Mouse (Mus musculus): ENCODE results near the gene Phf12. TPM values are rescaled to one million over a fixed set of nuclear protein-coding genes. Genes with fewer than 3 reads are reported as not detected.

Phf12 gene
- polyA plus RNA-seq, 1 experiment from 2014 or later: 15.5 TPM

DNA sequence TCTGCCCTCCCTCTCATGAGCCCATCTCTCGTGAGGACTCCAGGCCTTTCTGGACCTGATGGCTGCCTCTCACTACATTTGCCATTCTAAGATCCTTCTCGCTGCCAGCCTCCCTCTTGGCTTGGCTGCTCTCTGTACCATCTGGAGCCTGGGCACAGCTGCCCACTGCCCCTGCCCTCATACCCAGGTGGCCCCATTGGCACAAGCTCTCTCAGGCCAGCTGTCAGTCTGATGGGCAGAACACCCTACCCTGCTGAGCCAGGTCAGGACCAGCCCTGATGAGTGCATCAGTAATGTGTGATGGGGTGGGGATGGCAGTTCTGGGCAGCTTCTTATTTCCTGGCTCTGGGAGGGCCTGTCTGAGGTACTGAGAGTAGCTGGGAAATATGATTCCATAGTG lies 24.3 kb upstream of the Phf12 start:
- 77% methylated on average over 2 of the region's 2 CpGs for WGBS
- Histone ChIP-seq H3K4me3 (no peak overlapping the region), H3K27me3 (peaks cover 9% of the 10 kb centered on the region; the same call in 1 of the 2 replicates)

DNA sequence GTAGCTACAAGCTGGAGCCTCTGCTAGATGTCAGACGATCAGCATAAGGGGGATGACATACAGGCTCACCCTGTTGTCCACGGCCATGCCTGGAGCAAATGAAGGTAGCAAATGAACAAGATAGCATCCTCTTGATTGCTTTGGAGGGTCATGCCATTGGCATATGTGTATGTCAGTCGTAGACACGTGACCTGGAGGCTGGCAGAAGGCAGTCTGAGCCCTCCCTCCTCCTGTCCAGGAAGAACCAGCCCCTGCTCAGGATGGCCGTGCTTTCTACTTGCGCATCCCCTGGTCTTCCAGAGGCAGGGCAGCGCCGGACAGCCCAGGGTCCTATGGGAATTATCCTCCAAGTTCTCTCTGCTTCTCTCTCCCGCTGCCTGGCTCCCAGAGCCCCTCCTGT lies 23.6 kb upstream of the Phf12 start:
- WGBS: 44% methylated on average over 9 of the region's 9 CpGs
- H3K27ac ChIP-seq: no peak overlapping the region
- no peak overlapping the region for H3K9ac ChIP-seq
- no peak overlapping the region for H3K4me2 ChIP-seq
- H3K4me1 ChIP-seq: no peaks in the 10 kb centered on the region
- peaks cover 9% of the 10 kb centered on the region; the same call in 1 of the 2 replicates for H3K27me3 ChIP-seq
- no peak for ATAC-seq (ENCODE audit: borderline replicate concordance, extremely low read depth, low FRiP score, low TSS enrichment)
- H3K9me3 ChIP-seq: no peaks in the 10 kb centered on the region
- H3K4me3 ChIP-seq: no peak overlapping the region
- no peaks in the 10 kb centered on the region for H3K36me3 ChIP-seq

More for the DNA sequence above, 24.3 kb upstream of the Phf12 start:
- H3K4me2 ChIP-seq: no peak overlapping the region
- no peaks in the 10 kb centered on the region for H3K36me3 ChIP-seq
- no peak overlapping the region for H3K27ac ChIP-seq
- no peak for ATAC-seq (ENCODE audit: borderline replicate concordance, extremely low read depth, low FRiP score, low TSS enrichment)
- no peaks in the 10 kb centered on the region for H3K9me3 ChIP-seq
- no peaks in the 10 kb centered on the region for H3K4me1 ChIP-seq
- H3K9ac ChIP-seq: no peak overlapping the region

DNA sequence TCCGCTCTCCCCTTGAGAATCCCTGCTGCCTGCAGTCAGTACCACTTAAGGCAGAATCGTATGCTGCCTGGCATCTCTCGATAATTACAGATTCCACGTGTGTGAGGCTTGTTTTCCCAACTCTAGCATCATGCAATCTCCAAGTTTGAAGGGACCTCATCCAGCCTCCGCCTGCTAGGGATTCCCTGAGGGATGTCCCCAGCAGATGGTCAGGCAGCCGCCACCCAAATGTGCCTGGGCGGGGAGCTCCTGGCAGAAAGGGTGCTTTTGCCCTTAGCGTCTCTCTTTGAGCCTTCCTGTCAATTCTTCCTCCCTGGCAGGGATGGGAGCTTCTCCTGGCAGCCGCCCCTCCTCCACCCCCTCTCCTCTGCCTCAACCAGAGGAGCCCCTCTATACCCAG lies 22.4 kb upstream of the Phf12 start:
- H3K9me3 ChIP-seq: no peaks in the 10 kb centered on the region

GRCm38 (mm10) chr11:77960898-77961297 lies 21.7 kb upstream of the Phf12 start:
- H3K9me3 ChIP-seq: no peaks in the 10 kb centered on the region
- no peak for ATAC-seq (ENCODE audit: borderline replicate concordance, extremely low read depth, low FRiP score, low TSS enrichment)

More for the DNA sequence above, 22.4 kb upstream of the Phf12 start:
- Histone ChIP-seq H3K27ac (no peak overlapping the region), H3K27me3 (peaks cover 9% of the 10 kb centered on the region), H3K36me3 (no peaks in the 10 kb centered on the region), H3K4me2 (no peak overlapping the region), H3K4me1 (peaks cover 5% of the 10 kb centered on the region; the same call in 1 of the 2 replicates), H3K9ac (no peak overlapping the region), H3K4me3 (no peak overlapping the region)
- no peak for ATAC-seq (ENCODE audit: borderline replicate concordance, extremely low read depth, low FRiP score, low TSS enrichment)
- 53% methylated on average over 9 of the region's 9 CpGs for WGBS

GRCm38 (mm10) chr11:77962946-77963345 lies 19.6 kb upstream of the Phf12 start:
- Histone ChIP-seq H3K4me2 (no peak overlapping the region), H3K4me3 (no peak overlapping the region), H3K27ac (no peak overlapping the region), H3K4me1 (peaks cover 5% of the 10 kb centered on the region; the same call in 1 of the 2 replicates), H3K36me3 (no peaks in the 10 kb centered on the region), H3K9me3 (no peaks in the 10 kb centered on the region), H3K9ac (no peak overlapping the region), H3K27me3 (peaks cover 9% of the 10 kb centered on the region)
- no peak for ATAC-seq (ENCODE audit: borderline replicate concordance, extremely low read depth, low FRiP score, low TSS enrichment)
- WGBS: 79% methylated on average over 10 of the region's 10 CpGs

More at GRCm38 (mm10) chr11:77960898-77961297, 21.7 kb upstream of the Phf12 start:
- H3K9ac ChIP-seq: no peak overlapping the region
- H3K4me3 ChIP-seq: no peak overlapping the region
- no peak overlapping the region for H3K27ac ChIP-seq
- peaks cover 5% of the 10 kb centered on the region; the same call in 1 of the 2 replicates for H3K4me1 ChIP-seq
- WGBS: 19% methylated on average over 5 of the region's 5 CpGs
- peaks cover 9% of the 10 kb centered on the region for H3K27me3 ChIP-seq
- H3K4me2 ChIP-seq: no peak overlapping the region
- H3K36me3 ChIP-seq: no peaks in the 10 kb centered on the region

- H3K4me3 ChIP-seq: no peak overlapping the region
- WGBS: 24% methylated on average over 19 of the region's 19 CpGs
- no peaks in the 10 kb centered on the region for H3K36me3 ChIP-seq
- peaks cover 8% of the 10 kb centered on the region for H3K27me3 ChIP-seq
- H3K27ac ChIP-seq: no peak overlapping the region
- H3K9ac ChIP-seq: no peak overlapping the region
- H3K4me1 ChIP-seq: peaks cover 5% of the 10 kb centered on the region; the same call in 1 of the 2 replicates
- no peak overlapping the region for H3K4me2 ChIP-seq
- H3K9me3 ChIP-seq: no peaks in the 10 kb centered on the region
- no peak for ATAC-seq (ENCODE audit: borderline replicate concordance, extremely low read depth, low FRiP score, low TSS enrichment)
Observed at GRCm38 (mm10) chr11:77964415-77965095, 18.0 kb upstream of the Phf12 start.

DNA sequence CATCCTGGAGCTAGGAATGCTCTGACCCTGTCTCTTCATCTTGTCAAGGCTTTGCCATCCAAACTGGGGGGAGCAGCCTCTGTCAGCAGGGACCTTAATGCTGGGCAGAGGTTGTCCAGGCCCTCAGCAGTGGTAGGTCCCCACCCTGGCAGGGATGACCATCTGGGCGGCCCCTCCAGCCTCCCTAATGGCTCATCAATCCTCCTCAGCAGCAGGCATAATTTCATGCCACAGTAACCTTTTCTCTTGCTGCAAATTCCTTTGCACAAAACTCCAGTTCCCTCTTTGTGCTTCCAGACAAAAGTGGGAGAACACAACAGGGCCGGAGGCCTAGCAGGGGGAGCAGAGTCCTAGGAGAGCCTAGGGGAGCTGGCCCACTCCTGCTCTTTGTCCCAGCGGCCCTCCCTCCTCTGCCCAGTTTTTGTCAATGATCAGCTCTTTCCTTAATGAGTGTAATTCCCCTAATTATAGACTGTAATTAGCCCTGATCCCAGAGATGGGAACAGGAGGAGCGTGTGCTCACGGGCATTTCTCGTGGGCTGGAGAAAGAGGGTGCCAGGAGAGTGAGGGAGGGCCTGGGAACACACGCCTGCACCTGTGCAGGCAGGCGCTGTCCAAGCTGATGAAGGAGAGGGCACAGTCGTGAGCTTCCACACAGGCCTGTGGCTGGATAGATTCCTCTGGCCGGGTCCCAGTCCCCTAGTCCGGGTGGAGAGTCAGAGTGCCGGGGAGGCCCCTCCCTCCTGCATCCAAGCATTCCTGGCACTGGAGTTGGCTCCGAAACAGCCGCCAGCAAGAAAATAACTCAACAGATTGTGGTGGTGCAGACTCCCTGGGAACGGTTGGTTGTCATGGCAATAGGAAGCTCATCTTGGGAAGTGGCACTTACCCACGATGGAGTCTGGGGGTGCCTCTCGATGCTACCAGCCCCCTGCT lies 17.2 kb upstream of the Phf12 start:
- no peak overlapping the region for H3K27ac ChIP-seq
- no peak overlapping the region for H3K9ac ChIP-seq
- 34% methylated on average over 17 of the region's 17 CpGs for WGBS
- H3K4me1 ChIP-seq: peaks cover 5% of the 10 kb centered on the region; the same call in 1 of the 2 replicates
- H3K4me3 ChIP-seq: no peak overlapping the region
- H3K27me3 ChIP-seq: peaks cover 4% of the 10 kb centered on the region
- H3K36me3 ChIP-seq: no peaks in the 10 kb centered on the region
- no peaks in the 10 kb centered on the region for H3K9me3 ChIP-seq
- H3K4me2 ChIP-seq: no peak overlapping the region
- ATAC-seq (ENCODE audit: borderline replicate concordance, extremely low read depth, low FRiP score, low TSS enrichment): no peak

DNA sequence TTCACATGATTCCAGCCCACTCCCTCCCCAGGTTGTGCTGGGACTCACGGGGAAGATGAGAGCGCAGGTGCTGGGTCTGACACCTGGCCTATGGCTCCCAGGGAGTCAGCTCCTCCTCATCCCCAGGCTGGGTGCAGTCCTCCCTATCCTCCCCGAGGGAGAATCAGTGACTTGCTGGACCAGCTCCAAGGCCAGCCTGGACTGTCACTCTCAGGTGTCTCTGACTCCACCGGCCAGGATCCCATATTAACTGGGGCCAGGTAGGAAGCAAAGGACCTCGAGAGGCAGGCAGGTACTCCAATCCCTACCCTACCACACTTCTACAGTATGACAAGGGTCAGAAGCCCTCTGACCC lies 16.5 kb upstream of the Phf12 start:
- no peak for ATAC-seq (ENCODE audit: borderline replicate concordance, extremely low read depth, low FRiP score, low TSS enrichment)
- Histone ChIP-seq H3K4me2 (no peak overlapping the region), H3K27ac (no peak overlapping the region), H3K4me1 (peaks cover 5% of the 10 kb centered on the region; the same call in 1 of the 2 replicates), H3K36me3 (no peaks in the 10 kb centered on the region), H3K4me3 (no peak overlapping the region), H3K27me3 (peaks cover 4% of the 10 kb centered on the region), H3K9ac (no peak overlapping the region), H3K9me3 (no peaks in the 10 kb centered on the region)
- WGBS: 45% methylated on average over 5 of the region's 5 CpGs

- H3K27me3 ChIP-seq: peaks cover 4% of the 10 kb centered on the region
- no peak overlapping the region for H3K4me2 ChIP-seq
- peaks cover 5% of the 10 kb centered on the region; the same call in 1 of the 2 replicates for H3K4me1 ChIP-seq
- H3K9me3 ChIP-seq: no peaks in the 10 kb centered on the region
- no peak overlapping the region for H3K27ac ChIP-seq
- H3K36me3 ChIP-seq: no peaks in the 10 kb centered on the region
- WGBS: under 1% methylated on average over 4 of the region's 4 CpGs
- H3K4me3 ChIP-seq: no peak overlapping the region
- no peak overlapping the region for H3K9ac ChIP-seq
- no peak for ATAC-seq (ENCODE audit: borderline replicate concordance, extremely low read depth, low FRiP score, low TSS enrichment)
Observed at GRCm38 (mm10) chr11:77967114-77967513, 15.4 kb upstream of the Phf12 start.

DNA sequence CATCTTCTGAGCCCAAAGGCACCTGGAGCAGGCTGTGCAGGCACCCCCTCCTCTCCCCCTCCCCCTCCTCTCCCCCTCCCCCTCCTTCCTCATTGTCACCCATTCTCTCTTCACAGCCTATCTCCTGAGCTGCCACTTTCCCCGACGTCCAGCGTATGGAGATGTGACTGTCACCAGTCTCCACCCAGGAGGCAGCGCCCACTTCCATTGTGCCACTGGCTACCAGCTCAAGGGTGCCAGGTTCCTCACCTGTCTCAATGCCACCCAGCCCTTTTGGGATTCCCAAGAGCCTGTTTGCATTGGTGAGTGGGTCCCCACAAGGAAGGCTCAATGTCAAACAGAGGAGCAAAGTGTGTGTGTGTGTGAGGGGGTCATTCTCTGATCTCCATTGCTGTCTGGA lies 13.8 kb upstream of the Phf12 start:
- no peak for ATAC-seq (ENCODE audit: borderline replicate concordance, extremely low read depth, low FRiP score, low TSS enrichment)
- 50% methylated on average over 4 of the region's 4 CpGs for WGBS
- H3K27me3 ChIP-seq: peaks cover 8% of the 10 kb centered on the region

GRCm38 (mm10) chr11:77970718-77971117 lies 11.8 kb upstream of the Phf12 start:
- no peak overlapping the region for H3K27ac ChIP-seq
- H3K27me3 ChIP-seq: peaks cover 24% of the 10 kb centered on the region
- H3K36me3 ChIP-seq: no peaks in the 10 kb centered on the region
- no peaks in the 10 kb centered on the region for H3K4me1 ChIP-seq
- no peak for ATAC-seq (ENCODE audit: borderline replicate concordance, extremely low read depth, low FRiP score, low TSS enrichment)
- H3K9me3 ChIP-seq: no peaks in the 10 kb centered on the region
- no peak overlapping the region for H3K4me2 ChIP-seq
- WGBS: 81% methylated on average over 6 of the region's 6 CpGs
- H3K4me3 ChIP-seq: no peak overlapping the region
- no peak overlapping the region for H3K9ac ChIP-seq

More for the DNA sequence above, 13.8 kb upstream of the Phf12 start:
- H3K4me3 ChIP-seq: no peak overlapping the region
- H3K36me3 ChIP-seq: no peaks in the 10 kb centered on the region
- H3K9ac ChIP-seq: no peak overlapping the region
- H3K4me1 ChIP-seq: peaks cover 5% of the 10 kb centered on the region; the same call in 1 of the 2 replicates
- H3K4me2 ChIP-seq: no peak overlapping the region
- H3K27ac ChIP-seq: no peak overlapping the region
- H3K9me3 ChIP-seq: no peaks in the 10 kb centered on the region

DNA sequence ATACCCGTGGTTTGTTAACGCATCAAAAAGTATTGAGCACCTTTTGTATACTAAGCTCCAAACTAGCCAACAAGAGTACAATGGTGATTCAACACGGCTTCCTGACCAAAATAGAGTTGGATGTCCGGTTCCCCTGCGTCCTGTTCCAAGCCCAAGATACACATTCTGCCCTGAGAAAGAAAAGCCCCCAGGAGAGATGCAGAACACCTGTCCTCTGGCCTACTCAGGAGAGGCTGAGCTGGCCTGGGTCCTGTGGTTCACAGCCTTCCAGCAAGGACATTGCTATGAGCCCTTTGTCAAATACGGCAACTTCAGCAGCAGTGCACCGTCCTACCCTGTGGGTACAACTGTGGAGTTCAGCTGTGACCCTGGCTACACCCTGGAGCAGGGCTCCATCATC lies 9.0 kb upstream of the Phf12 start:
- no peak for ATAC-seq (ENCODE audit: borderline replicate concordance, extremely low read depth, low FRiP score, low TSS enrichment)
- Histone ChIP-seq H3K9me3 (no peaks in the 10 kb centered on the region), H3K4me2 (no peak overlapping the region), H3K27ac (no peak overlapping the region), H3K4me1 (no peaks in the 10 kb centered on the region), H3K27me3 (peaks cover 37% of the 10 kb centered on the region), H3K4me3 (no peak overlapping the region), H3K36me3 (no peaks in the 10 kb centered on the region), H3K9ac (no peak overlapping the region)
- WGBS: 77% methylated on average over 7 of the region's 7 CpGs

Measured in lung, embryonic 15.5 days (tissue).